Mouse (Mus musculus): ENCODE measurements around the gene Fpgs. TPM values are rescaled to one million over a fixed set of nuclear protein-coding genes. Genes with fewer than 3 reads are reported as not detected.

The Fpgs gene
- polyA plus RNA-seq, 1 experiment from 2014 or later = 20.3 TPM

- H3K4me1 ChIP-seq (replicated peaks) = peaks cover 51% of the 10 kb centered on the region
- H3K4me2 ChIP-seq = no peak overlapping the region
- H3K36me3 ChIP-seq = 0 out of 2 replicates have a peak, but pooled peaks cover 8% of the 10 kb centered on the region
- H3K27ac ChIP-seq (ENCODE audit: poor library complexity, severe bottlenecking) = no peak overlapping the region
- peaks cover 41% of the 10 kb centered on the region for H3K27me3 ChIP-seq (replicated peaks)
- H3K9ac ChIP-seq = no peak overlapping the region
- H3K4me3 ChIP-seq = no peak overlapping the region
- no peaks in the 10 kb centered on the region for H3K9me3 ChIP-seq (replicated peaks)
- no peak for ATAC-seq (ENCODE audit: insufficient number of reproducible peaks, low FRiP score)
- 75% methylated on average over 4 of the region's 4 CpGs for WGBS
These were observed 35.4 kb upstream of the Fpgs start for GRCm38 (mm10) chr2:32739311-32739710.

GRCm38 (mm10) chr2:32737008-32737407 is 33.1 kb upstream of the Fpgs start:
- Histone ChIP-seq H3K4me1 (replicated peaks) (peaks cover 63% of the 10 kb centered on the region), H3K27ac (ENCODE audit: poor library complexity, severe bottlenecking) (no peak overlapping the region), H3K4me3 (no peak overlapping the region), H3K27me3 (replicated peaks) (peaks cover 19% of the 10 kb centered on the region), H3K4me2 (no peak overlapping the region), H3K36me3 (0 out of 2 replicates have a peak, but pooled peaks cover 4% of the 10 kb centered on the region), H3K9me3 (replicated peaks) (no peaks in the 10 kb centered on the region), H3K9ac (no peak overlapping the region)
- no peak for ATAC-seq (ENCODE audit: insufficient number of reproducible peaks, low FRiP score)
- 48% methylated on average over 6 of the region's 6 CpGs for WGBS

- Histone ChIP-seq H3K27ac (ENCODE audit: poor library complexity, severe bottlenecking) (0 out of 2 replicates have a peak overlapping the region, but pooled peaks have one; percentile 49), H3K27me3 (replicated peaks) (peaks cover 12% of the 10 kb centered on the region), H3K9me3 (replicated peaks) (no peaks in the 10 kb centered on the region), H3K4me3 (no peak overlapping the region), H3K4me2 (no peak overlapping the region), H3K4me1 (replicated peaks) (peaks cover 63% of the 10 kb centered on the region), H3K36me3 (0 out of 2 replicates have a peak, but pooled peaks cover 4% of the 10 kb centered on the region), H3K9ac (no peak overlapping the region)
- WGBS = 42% methylated on average over 3 of the region's 3 CpGs
- no peak for ATAC-seq (ENCODE audit: insufficient number of reproducible peaks, low FRiP score)
These were observed 32.4 kb upstream of the Fpgs start for GRCm38 (mm10) chr2:32736306-32736829.

DNA sequence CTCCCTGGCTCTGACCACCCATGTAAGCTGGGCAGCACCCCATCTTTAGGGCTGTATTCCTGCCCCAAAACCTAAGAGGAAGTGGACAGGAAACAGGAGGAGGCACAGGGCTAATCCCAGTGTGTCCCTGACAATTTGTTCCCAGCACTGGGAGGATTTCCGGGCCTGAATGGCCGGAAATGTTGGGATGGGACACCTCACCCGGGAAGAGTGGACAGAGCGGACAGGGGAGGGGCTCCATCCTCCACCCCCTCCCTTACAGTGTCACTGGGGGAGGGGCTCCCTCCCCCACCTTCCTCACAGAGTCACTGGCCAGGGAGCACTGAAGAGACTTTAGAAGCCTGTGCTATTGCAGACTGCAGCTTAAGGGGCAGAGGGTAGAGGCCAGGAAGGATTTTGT is 31.0 kb upstream of the Fpgs start:
- no peak overlapping the region for H3K9ac ChIP-seq
- H3K4me2 ChIP-seq = peak overlapping the region; percentile 14; the same call in 1 of the 2 replicates
- peak; percentile 42 for ATAC-seq (ENCODE audit: insufficient number of reproducible peaks, low FRiP score)
- H3K27me3 ChIP-seq (replicated peaks) = peaks cover 5% of the 10 kb centered on the region
- no peaks in the 10 kb centered on the region for H3K9me3 ChIP-seq (replicated peaks)
- 38% methylated on average over 4 of the region's 4 CpGs for WGBS
- H3K4me3 ChIP-seq = no peak overlapping the region
- H3K4me1 ChIP-seq (replicated peaks) = peaks cover 70% of the 10 kb centered on the region
- H3K27ac ChIP-seq (ENCODE audit: poor library complexity, severe bottlenecking) = peak overlapping the region; percentile 77
- 0 out of 2 replicates have a peak, but pooled peaks cover 4% of the 10 kb centered on the region for H3K36me3 ChIP-seq

- peak overlapping the region; percentile 14; the same call in 1 of the 2 replicates for H3K4me2 ChIP-seq
- no peaks in the 10 kb centered on the region for H3K9me3 ChIP-seq (replicated peaks)
- H3K27me3 ChIP-seq (replicated peaks) = peaks cover under 1% of the 10 kb centered on the region; the same call in 1 of the 2 replicates
- peak; percentile 46; the same call in 1 of the 2 replicates for ATAC-seq (ENCODE audit: insufficient number of reproducible peaks, low FRiP score)
- no peak overlapping the region for H3K9ac ChIP-seq
- WGBS = 43% methylated on average over 4 of the region's 4 CpGs
- 0 out of 2 replicates have a peak, but pooled peaks cover 4% of the 10 kb centered on the region for H3K36me3 ChIP-seq
- peaks cover 75% of the 10 kb centered on the region for H3K4me1 ChIP-seq (replicated peaks)
- no peak overlapping the region for H3K4me3 ChIP-seq
- peak overlapping the region; percentile 77 for H3K27ac ChIP-seq (ENCODE audit: poor library complexity, severe bottlenecking)
These were observed 30.5 kb upstream of the Fpgs start for GRCm38 (mm10) chr2:32734480-32734879.

- H3K27ac ChIP-seq (ENCODE audit: poor library complexity, severe bottlenecking) = peak overlapping the region; percentile 52; the same call in 1 of the 2 replicates
- H3K4me2 ChIP-seq = no peak overlapping the region
These were observed 28.8 kb upstream of the Fpgs start for GRCm38 (mm10) chr2:32732695-32733094.

DNA sequence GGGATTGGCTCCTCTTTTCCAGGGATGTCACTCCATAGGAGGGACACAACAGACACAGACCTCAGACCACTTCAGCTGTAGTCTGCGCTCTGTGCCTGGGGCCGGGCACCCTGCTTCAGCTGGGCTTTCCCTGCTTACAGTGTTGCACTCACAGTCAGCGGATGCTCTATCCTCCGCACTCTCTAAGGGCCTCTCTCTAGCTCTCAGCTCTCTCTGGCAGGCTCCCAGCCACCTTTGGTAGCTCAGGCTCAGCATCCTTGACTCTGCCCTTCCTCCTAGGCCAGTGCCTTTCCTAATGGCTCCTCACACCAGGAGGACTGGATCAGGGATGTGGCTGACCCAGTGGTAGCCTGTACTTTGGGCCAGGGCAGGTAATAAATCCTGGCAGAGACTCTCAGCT is 28.0 kb upstream of the Fpgs start:
- WGBS = 62% methylated on average over 4 of the region's 4 CpGs
- no peak for ATAC-seq (ENCODE audit: insufficient number of reproducible peaks, low FRiP score)

More at GRCm38 (mm10) chr2:32732695-32733094, 28.8 kb upstream of the Fpgs start:
- Histone ChIP-seq H3K9me3 (replicated peaks) (no peaks in the 10 kb centered on the region), H3K4me1 (replicated peaks) (peaks cover 81% of the 10 kb centered on the region), H3K36me3 (0 out of 2 replicates have a peak, but pooled peaks cover 3% of the 10 kb centered on the region), H3K9ac (no peak overlapping the region), H3K4me3 (no peak overlapping the region), H3K27me3 (replicated peaks) (no peaks in the 10 kb centered on the region)
- ATAC-seq (ENCODE audit: insufficient number of reproducible peaks, low FRiP score) = no peak
- WGBS = 63% methylated on average over 6 of the region's 6 CpGs

DNA sequence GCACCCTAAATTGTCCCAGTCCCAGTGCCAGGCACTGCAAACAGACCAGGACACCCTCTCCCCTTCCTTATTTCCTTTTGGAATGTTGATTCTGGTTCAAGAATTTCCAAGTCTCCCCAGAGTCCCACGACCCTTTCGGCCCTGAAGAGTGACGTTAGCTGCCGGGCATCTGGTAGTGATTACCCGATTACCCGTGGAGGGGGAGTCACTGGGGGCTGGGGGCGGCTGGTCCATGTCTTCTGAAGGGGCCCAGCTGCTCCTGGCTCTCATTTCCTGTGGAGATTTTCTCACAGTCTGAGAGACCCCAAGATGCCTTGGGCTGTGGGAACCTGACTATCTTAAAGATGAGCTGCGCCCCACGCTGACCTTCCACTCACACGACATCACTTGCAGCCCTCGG is 26.9 kb upstream of the Fpgs start:
- Histone ChIP-seq H3K4me2 (peak overlapping the region; percentile 68), H3K27ac (ENCODE audit: poor library complexity, severe bottlenecking) (peak overlapping the region; percentile 80), H3K9ac (no peak overlapping the region), H3K36me3 (no peaks in the 10 kb centered on the region), H3K27me3 (replicated peaks) (no peaks in the 10 kb centered on the region), H3K9me3 (replicated peaks) (no peaks in the 10 kb centered on the region), H3K4me1 (replicated peaks) (peaks cover 67% of the 10 kb centered on the region), H3K4me3 (0 out of 2 replicates have a peak overlapping the region, but pooled peaks have one; percentile 49)
- WGBS = 17% methylated on average over 11 of the region's 11 CpGs
- 0 out of 2 replicates have a peak, but pooled peaks have one; percentile 13 for ATAC-seq (ENCODE audit: insufficient number of reproducible peaks, low FRiP score)

More for the DNA sequence above, 28.0 kb upstream of the Fpgs start:
- Histone ChIP-seq H3K9ac (0 out of 2 replicates have a peak overlapping the region, but pooled peaks have one; percentile 3), H3K36me3 (no peaks in the 10 kb centered on the region), H3K9me3 (replicated peaks) (no peaks in the 10 kb centered on the region), H3K4me2 (peak overlapping the region; percentile 68), H3K4me3 (no peak overlapping the region), H3K27me3 (replicated peaks) (no peaks in the 10 kb centered on the region), H3K27ac (ENCODE audit: poor library complexity, severe bottlenecking) (peak overlapping the region; percentile 80), H3K4me1 (replicated peaks) (peaks cover 77% of the 10 kb centered on the region)

DNA sequence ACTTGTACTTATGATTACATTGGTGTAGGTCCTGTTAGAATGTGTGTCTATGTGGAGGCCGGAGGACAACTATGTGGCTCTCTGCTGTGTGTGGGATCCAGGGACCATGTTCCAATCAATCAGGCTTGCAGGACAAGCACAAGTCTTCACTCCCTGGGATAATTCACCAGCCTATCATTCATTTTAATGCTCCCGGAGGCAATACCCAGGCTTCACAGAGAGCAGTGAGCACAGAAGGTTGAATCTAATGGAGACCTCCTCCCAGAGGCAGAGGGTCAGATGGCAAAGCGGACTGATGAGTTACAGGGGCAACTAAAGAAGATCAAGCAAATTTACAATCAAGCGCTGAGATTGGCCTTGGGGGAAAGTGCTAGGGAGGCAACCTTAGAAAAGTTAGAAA is 25.6 kb upstream of the Fpgs start:
- Histone ChIP-seq H3K27ac (ENCODE audit: poor library complexity, severe bottlenecking) (peak overlapping the region; percentile 80), H3K9me3 (replicated peaks) (no peaks in the 10 kb centered on the region), H3K9ac (0 out of 2 replicates have a peak overlapping the region, but pooled peaks have one; percentile 39), H3K36me3 (no peaks in the 10 kb centered on the region; the same call in 1 of the 2 replicates), H3K4me2 (peak overlapping the region; percentile 68), H3K4me1 (replicated peaks) (peaks cover 54% of the 10 kb centered on the region), H3K4me3 (peak overlapping the region; percentile 49), H3K27me3 (replicated peaks) (no peaks in the 10 kb centered on the region)
- 62% methylated on average over 4 of the region's 4 CpGs for WGBS
- no peak for ATAC-seq (ENCODE audit: insufficient number of reproducible peaks, low FRiP score)

DNA sequence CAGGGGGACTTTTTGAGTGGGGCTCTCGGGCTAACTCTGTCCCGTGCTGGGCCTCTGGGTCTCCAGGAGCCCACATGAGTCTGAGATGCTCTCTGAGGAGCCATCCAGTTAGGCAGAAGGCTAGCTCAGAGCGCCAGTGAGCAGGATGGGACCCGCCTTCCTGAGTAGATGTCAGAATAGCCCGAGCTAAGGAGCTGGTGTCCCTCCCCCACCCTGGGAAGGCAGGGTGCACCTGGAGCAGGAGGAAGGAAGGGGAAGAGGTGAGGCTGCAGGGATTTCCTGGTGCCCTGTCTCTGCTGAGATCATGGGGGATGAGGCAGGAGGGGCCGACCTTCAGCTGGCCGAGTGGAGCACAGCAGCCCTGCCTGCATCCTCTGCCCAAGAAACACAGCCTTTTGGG is 24.5 kb upstream of the Fpgs start:
- 37% methylated on average over 7 of the region's 7 CpGs for WGBS
- no peaks in the 10 kb centered on the region for H3K27me3 ChIP-seq (replicated peaks)
- no peaks in the 10 kb centered on the region for H3K9me3 ChIP-seq (replicated peaks)
- peak; percentile 39; the same call in 1 of the 2 replicates for ATAC-seq (ENCODE audit: insufficient number of reproducible peaks, low FRiP score)
- H3K27ac ChIP-seq (ENCODE audit: poor library complexity, severe bottlenecking) = peak overlapping the region; percentile 61
- peak overlapping the region; percentile 49 for H3K4me3 ChIP-seq
- no peaks in the 10 kb centered on the region; the same call in 1 of the 2 replicates for H3K36me3 ChIP-seq
- peaks cover 43% of the 10 kb centered on the region for H3K4me1 ChIP-seq (replicated peaks)
- H3K4me2 ChIP-seq = peak overlapping the region; percentile 68
- peak overlapping the region; percentile 63 for H3K9ac ChIP-seq

DNA sequence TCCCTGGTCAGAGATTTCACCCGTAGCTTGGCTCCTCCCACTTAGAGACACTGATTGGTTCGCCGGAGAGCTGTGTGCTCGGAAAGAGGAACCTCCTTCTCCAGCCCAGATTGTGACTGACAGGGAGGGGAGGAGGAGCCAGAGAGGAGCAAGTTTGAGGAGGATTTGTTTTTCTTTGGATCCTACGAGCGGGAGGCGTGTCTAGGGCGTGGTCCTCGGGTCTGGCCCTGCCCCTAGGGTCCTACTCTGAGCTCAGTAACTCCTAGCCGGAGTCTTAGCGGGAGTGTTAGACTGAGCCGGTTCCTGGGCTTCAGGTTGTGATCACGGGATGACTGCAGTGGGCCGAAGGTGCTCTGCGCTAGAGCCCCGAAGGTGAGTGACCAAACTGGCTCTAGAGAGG is 23.5 kb upstream of the Fpgs start:
- Histone ChIP-seq H3K27me3 (replicated peaks) (no peaks in the 10 kb centered on the region), H3K4me2 (peak overlapping the region; percentile 68), H3K9ac (peak overlapping the region; percentile 63), H3K4me3 (peak overlapping the region; percentile 49), H3K9me3 (replicated peaks) (no peaks in the 10 kb centered on the region), H3K4me1 (replicated peaks) (peaks cover 36% of the 10 kb centered on the region), H3K36me3 (no peaks in the 10 kb centered on the region; the same call in 1 of the 2 replicates), H3K27ac (ENCODE audit: poor library complexity, severe bottlenecking) (no peak overlapping the region)
- ATAC-seq (ENCODE audit: insufficient number of reproducible peaks, low FRiP score) = peak; percentile 91
- WGBS = under 1% methylated on average over 16 of the region's 16 CpGs
